Mouse (Mus musculus) layer of hippocampus, adult 9-10 months (tissue): ENCODE data around the gene Psmd14.

ENCODE experiments used
- DNase-seq: peaks from one replicate; pipeline ENCODE4 v3.0.0; 2022; ENCODE audit warnings: low spot score

The Psmd14 gene

GRCm38 (mm10) chr2:61760044-61760443 is 48.5 kb downstream of the Psmd14 start:
- no peak for DNase-seq

GRCm38 (mm10) chr2:61764470-61765105 is 53.1 kb downstream of the Psmd14 start:
- DNase-seq: no peak

- DNase-seq: no peak
These were observed 54.0 kb downstream of the Psmd14 start for GRCm38 (mm10) chr2:61765526-61765925.

GRCm38 (mm10) chr2:61780794-61781193 is 69.3 kb downstream of the Psmd14 start:
- no peak for DNase-seq

- no peak for DNase-seq
These were observed 83.5 kb downstream of the Psmd14 start for GRCm38 (mm10) chr2:61794960-61795359.

- DNase-seq: no peak
These were observed 86.6 kb downstream of the Psmd14 start for GRCm38 (mm10) chr2:61798048-61798447.

GRCm38 (mm10) chr2:61802656-61803251 is 91.3 kb downstream of the Psmd14 start, which contains the start of gene Tbr1:
Gene Tbr1 (plus strand): TSS chr2:61802930.
- DNase-seq: no peak

GRCm38 (mm10) chr2:61803443-61804367 is 92.2 kb downstream of the Psmd14 start:
- no peak for DNase-seq

- no peak for DNase-seq
These were observed 92.9 kb downstream of the Psmd14 start for GRCm38 (mm10) chr2:61804382-61804840.

GRCm38 (mm10) chr2:61804841-61805540 is 93.5 kb downstream of the Psmd14 start:
- no peak for DNase-seq

GRCm38 (mm10) chr2:61805541-61806345 is 94.2 kb downstream of the Psmd14 start:
- DNase-seq: no peak

GRCm38 (mm10) chr2:61806346-61806825 is 94.9 kb downstream of the Psmd14 start:
- DNase-seq: no peak

- no peak for DNase-seq
These were observed 95.7 kb downstream of the Psmd14 start for GRCm38 (mm10) chr2:61807151-61807550.

- no peak for DNase-seq
These were observed 96.3 kb downstream of the Psmd14 start for GRCm38 (mm10) chr2:61807781-61808180.

GRCm38 (mm10) chr2:61808776-61809175 is 97.3 kb downstream of the Psmd14 start:
- no peak for DNase-seq

- no peak for DNase-seq
These were observed 97.9 kb downstream of the Psmd14 start for GRCm38 (mm10) chr2:61809381-61809780.

- no peak for DNase-seq
These were observed 99.3 kb downstream of the Psmd14 start for GRCm38 (mm10) chr2:61810751-61811150.

GRCm38 (mm10) chr2:61811163-61811506 is 99.6 kb downstream of the Psmd14 start:
- DNase-seq: no peak

- no peak for DNase-seq
These were observed 100.3 kb downstream of the Psmd14 start for GRCm38 (mm10) chr2:61811507-61812421.

GRCm38 (mm10) chr2:61812536-61812935 is 101.0 kb downstream of the Psmd14 start:
- DNase-seq: no peak
